Mouse (Mus musculus) CH12.LX (cell line): ENCODE results near the gene Fyco1. TPM values are rescaled to one million over a fixed set of nuclear protein-coding genes. Genes with fewer than 3 reads are reported as not detected.

ENCODE experiments used
- DNase-seq: peaks from one replicate; pipeline ENCODE4 v3.0.0-alpha.2; 2013; ENCODE audit errors: extremely low read depth
- H3K27ac ChIP-seq: 2 replicates; pipeline ENCODE4 v1.5.1; 2012; ENCODE audit warnings: low read depth, mild to moderate bottlenecking, control low read depth, moderate library complexity; ENCODE audit not compliant: insufficient read depth
- H3K27me3 ChIP-seq: replicated peaks from 2 replicates; pipeline ENCODE3; 2012; ENCODE audit warnings: inconsistent platforms
- H3K36me3 ChIP-seq, 2 experiments: replicated peaks in 1 of 2; 2 replicates each; pipeline versions ENCODE3 to v1.6.1; 2012; ENCODE audit warnings: inconsistent platforms in 1 of 2, low read length in 1 of 2, mild to moderate bottlenecking in 1 of 2, mixed read lengths in 1 of 2, moderate library complexity in 1 of 2; ENCODE audit not compliant: control insufficient read depth in 1 of 2, insufficient read depth in 1 of 2
- H3K4me1 ChIP-seq, 2 experiments: 2 replicates each; pipeline ENCODE4 v1.6.1; 2012; ENCODE audit warnings: inconsistent platforms in 1 of 2, moderate library complexity in 1 of 2; ENCODE audit not compliant: insufficient read depth in 2 of 2, control insufficient read depth in 1 of 2
- H3K4me2 ChIP-seq: 2 replicates; pipeline ENCODE4 v1.6.1; 2012; ENCODE audit warnings: low read depth, mild to moderate bottlenecking, control low read depth; ENCODE audit not compliant: poor library complexity, insufficient read depth, severe bottlenecking
- H3K4me3 ChIP-seq, 3 experiments: fragments of 150-350 bp in 1 of 3; sonication (generic) in 1 of 3; replicated peaks in 1 of 3; 2 replicates each; pipeline versions ENCODE3 to v1.5.1; 2011 to 2012; ENCODE audit warnings: low read depth in 2 of 3, low read length in 2 of 3, mild to moderate bottlenecking in 2 of 3, moderate library complexity in 2 of 3, control low read depth in 1 of 3, improper control_type of control experiment in 1 of 3, inconsistent platforms in 1 of 3, mixed read lengths in 1 of 3; ENCODE audit not compliant: poor library complexity in 1 of 3
- H3K79me2 ChIP-seq: replicated peaks from 2 replicates; pipeline ENCODE4 v1.6.1; 2012; ENCODE audit warnings: mild to moderate bottlenecking, moderate library complexity; ENCODE audit not compliant: control insufficient read depth, poor library complexity, insufficient read depth, severe bottlenecking; ENCODE audit errors: extremely low read depth
- H3K9ac ChIP-seq: 2 replicates; pipeline ENCODE4 v1.6.1; 2012; ENCODE audit warnings: low read depth, mild to moderate bottlenecking, control low read depth, moderate library complexity; ENCODE audit not compliant: insufficient read depth
- H3K9me3 ChIP-seq: replicated peaks from 2 replicates; pipeline ENCODE3; 2012; ENCODE audit warnings: low read length, inconsistent platforms, mixed read lengths
- BHLHE40 ChIP-seq: IDR thresholded peaks from 2 replicates; pipeline ENCODE4 v1.6.1; 2011; ENCODE audit warnings: mild to moderate bottlenecking, low read depth, low read length, improper control_type of control experiment
- CTCF ChIP-seq, 2 experiments: IDR thresholded peaks in 1 of 2; conservative IDR thresholded peaks in 1 of 2; 2 replicates each; pipeline ENCODE4 v1.5.1; 2011 to 2012; ENCODE audit warnings: low read depth in 2 of 2, low read length in 2 of 2, improper control_type of control experiment in 1 of 2, inconsistent platforms in 1 of 2, mild to moderate bottlenecking in 1 of 2, moderate library complexity in 1 of 2
- E2F4 ChIP-seq: IDR thresholded peaks from 2 replicates; pipeline ENCODE4 v1.6.1; 2011; ENCODE audit warnings: low read depth, low read length, improper control_type of control experiment; ENCODE audit not compliant: insufficient replicate concordance
- ELF1 ChIP-seq: IDR thresholded peaks from 2 replicates; pipeline ENCODE4 v1.6.1; 2014; ENCODE audit warnings: low read depth, mild to moderate bottlenecking, inconsistent platforms, low read length, improper control_type of control experiment
- ETS1 ChIP-seq: conservative IDR thresholded peaks from 2 replicates; pipeline ENCODE4 v1.6.1; 2012; ENCODE audit warnings: low read depth, mild to moderate bottlenecking, inconsistent platforms, low read length, improper control_type of control experiment, moderate library complexity
- GABPA ChIP-seq: IDR thresholded peaks from 2 replicates; pipeline ENCODE4 v1.6.1; 2012; ENCODE audit warnings: low read depth, low read length, improper control_type of control experiment, inconsistent platforms; ENCODE audit not compliant: insufficient replicate concordance
- HCFC1 ChIP-seq: IDR thresholded peaks from 2 replicates; pipeline ENCODE4 v1.6.1; 2012; ENCODE audit warnings: low read depth, mild to moderate bottlenecking, inconsistent platforms, low read length, improper control_type of control experiment
- IRF4 ChIP-seq: IDR thresholded peaks from 2 replicates; pipeline ENCODE4 v1.6.1; 2014; ENCODE audit warnings: low read depth, mild to moderate bottlenecking, inconsistent platforms, low read length, improper control_type of control experiment
- JUN ChIP-seq: IDR thresholded peaks from 2 replicates; pipeline ENCODE4 v1.6.1; 2011; ENCODE audit warnings: low read depth, mild to moderate bottlenecking, low read length, improper control_type of control experiment, moderate library complexity; ENCODE audit not compliant: insufficient read depth
- JUND ChIP-seq: conservative IDR thresholded peaks from 2 replicates; pipeline ENCODE4 v1.6.1; 2011; ENCODE audit warnings: low read depth, low read length, improper control_type of control experiment
- KAT2A ChIP-seq: IDR thresholded peaks from 2 replicates; pipeline ENCODE4 v1.6.1; 2012; ENCODE audit warnings: low read length, improper control_type of control experiment, inconsistent platforms; ENCODE audit not compliant: insufficient replicate concordance
- MAFK ChIP-seq: IDR thresholded peaks from 2 replicates; pipeline ENCODE4 v1.6.1; 2011; ENCODE audit warnings: low read length, improper control_type of control experiment; ENCODE audit not compliant: insufficient replicate concordance
- MAX ChIP-seq: IDR thresholded peaks from 2 replicates; pipeline ENCODE4 v1.6.1; 2011; ENCODE audit warnings: low read length, improper control_type of control experiment
- MAZ ChIP-seq: IDR thresholded peaks from 2 replicates; pipeline ENCODE4 v1.6.1; 2012; ENCODE audit warnings: low read depth, mild to moderate bottlenecking, inconsistent platforms, low read length, improper control_type of control experiment, moderate library complexity
- MEF2A ChIP-seq: IDR thresholded peaks from 2 replicates; pipeline ENCODE4 v1.6.1; 2014; ENCODE audit warnings: low read depth, mild to moderate bottlenecking, inconsistent platforms, low read length, improper control_type of control experiment, borderline replicate concordance
- MXI1 ChIP-seq: IDR thresholded peaks from 2 replicates; pipeline ENCODE4 v1.6.1; 2011; ENCODE audit warnings: mild to moderate bottlenecking, low read depth, low read length, improper control_type of control experiment
- MYC ChIP-seq: IDR thresholded peaks from 2 replicates; pipeline ENCODE4 v1.6.1; 2011; ENCODE audit warnings: low read depth, mild to moderate bottlenecking, improper control_type of control experiment, low read length
- NELFE ChIP-seq: IDR thresholded peaks from 2 replicates; pipeline ENCODE4 v1.6.1; 2011; ENCODE audit warnings: low read depth, low read length, improper control_type of control experiment
- PAX5 ChIP-seq: IDR thresholded peaks from 2 replicates; pipeline ENCODE4 v1.6.1; 2012; ENCODE audit warnings: low read length, inconsistent platforms, mixed read lengths
- POLR2A ChIP-seq: IDR thresholded peaks from 2 replicates; pipeline ENCODE4 v1.6.1; 2011; ENCODE audit warnings: low read depth, mild to moderate bottlenecking, improper control_type of control experiment, low read length
- POLR2AphosphoS2 ChIP-seq: IDR thresholded peaks from 2 replicates; pipeline ENCODE4 v1.6.1; 2011; ENCODE audit warnings: low read depth, low read length, improper control_type of control experiment
- RAD21 ChIP-seq: IDR thresholded peaks from 2 replicates; pipeline ENCODE4 v1.6.1; 2011; ENCODE audit warnings: low read depth, mild to moderate bottlenecking, low read length, improper control_type of control experiment, moderate library complexity
- RCOR1 ChIP-seq: conservative IDR thresholded peaks from 2 replicates; pipeline ENCODE4 v1.6.1; 2012; ENCODE audit warnings: low read depth, mild to moderate bottlenecking, inconsistent platforms, low read length, improper control_type of control experiment
- SIN3A ChIP-seq: IDR thresholded peaks from 2 replicates; pipeline ENCODE4 v1.6.1; 2012; ENCODE audit warnings: low read length, improper control_type of control experiment, inconsistent platforms
- SMC3 ChIP-seq: IDR thresholded peaks from 2 replicates; pipeline ENCODE4 v1.6.1; 2011; ENCODE audit warnings: low read depth, low read length, improper control_type of control experiment
- TBP ChIP-seq: conservative IDR thresholded peaks from 2 replicates; pipeline ENCODE4 v1.6.1; 2011; ENCODE audit warnings: low read depth, low read length, improper control_type of control experiment
- UBTF ChIP-seq: IDR thresholded peaks from 2 replicates; pipeline ENCODE4 v1.6.1; 2012; ENCODE audit warnings: low read depth, mild to moderate bottlenecking, inconsistent platforms, low read length, improper control_type of control experiment, moderate library complexity
- USF1 ChIP-seq: IDR thresholded peaks from 2 replicates; pipeline ENCODE4 v1.6.1; 2014; ENCODE audit warnings: low read depth, mild to moderate bottlenecking, inconsistent platforms, low read length, improper control_type of control experiment
- USF2 ChIP-seq: conservative IDR thresholded peaks from 2 replicates; pipeline ENCODE4 v1.6.1; 2011; ENCODE audit warnings: low read depth, low read length, improper control_type of control experiment
- ZC3H11A ChIP-seq: IDR thresholded peaks from 2 replicates; pipeline ENCODE4 v1.6.1; 2012; ENCODE audit warnings: low read depth, mild to moderate bottlenecking, inconsistent platforms, low read length, improper control_type of control experiment
- ZKSCAN1 ChIP-seq: IDR thresholded peaks from 2 replicates; pipeline ENCODE4 v1.6.1; 2012; ENCODE audit warnings: low read depth, inconsistent platforms, low read length, improper control_type of control experiment, borderline replicate concordance
- ZMIZ1 ChIP-seq: IDR thresholded peaks from 2 replicates; pipeline ENCODE4 v1.6.1; 2012; ENCODE audit warnings: low read depth, mild to moderate bottlenecking, inconsistent platforms, low read length, improper control_type of control experiment
- ZNF384 ChIP-seq: IDR thresholded peaks from 2 replicates; pipeline ENCODE4 v1.6.1; 2012; ENCODE audit warnings: low read depth, low read length, improper control_type of control experiment, inconsistent platforms
- dilution Hi-C: fragments of 300-500 bp; cut with MboI; formaldehyde crosslinking; loops from 2 replicates; pipeline ENCODE4 v1.14.3; 2020; ENCODE audit warnings: low sequenced_read_pairs; ENCODE audit not compliant: extremely low pct_unique_long_range_greater_than_20kb, extremely low pct_ligation_motif_present
- in situ Hi-C: fragments of 300-500 bp; cut with MboI; formaldehyde crosslinking; loops from 3 replicates; pipeline ENCODE4 v1.14.3; 2019; ENCODE audit warnings: low sequenced_read_pairs, low pct_ligation_motif_present, low pct_unique_long_range_greater_than_20kb, mixed read lengths
- polyA plus RNA-seq: library from polyadenylated mRNA; unstranded; fragments of >175 nt; gene quantifications from 2 replicates; pipeline ENCODE4 v1.2.1, GENCODE M21; 2012; ENCODE audit warnings: low read depth; ENCODE audit not compliant: insufficient read length
- total RNA-seq, 2 experiments: library from RNA; depleted of rRNA; stranded (reverse); fragments of 300-350 nt in 1 of 2; fragments of >200 nt in 1 of 2; gene quantifications; 2 replicates each; pipeline ENCODE4 v1.2.3; 2012 to 2014

The Fyco1 gene
- total and polyA plus RNA-seq, 3 experiments: 2.1 to 10.2 (median 6.0) TPM

- Histone ChIP-seq H3K27me3 (no peaks in the 10 kb centered on the region), H3K9me3 (no peaks in the 10 kb centered on the region), H3K36me3 (peaks cover 67 to 89% of the 10 kb centered on the region in 2 experiments), H3K4me1 (peaks cover 0 to 8% of the 10 kb centered on the region in 2 experiments; a peak in 1 of 4 replicates), H3K27ac (no peak overlapping the region), H3K4me3 (no peak overlapping the region), H3K79me2 (no peaks in the 10 kb centered on the region), H3K4me2 (no peak overlapping the region), H3K9ac (no peak overlapping the region)
- no peak for DNase-seq
- TF ChIP-seq HCFC1 (no peak), RAD21 (no peak), JUND (no peak), ETS1 (no peak), GABPA (no peak), MAFK (no peak)
- dilution Hi-C loops (no loop called here), in situ Hi-C loops (no loop called here)
These were observed 50.2 kb downstream of the Fyco1 start for GRCm38 (mm10) chr9:123801527-123801926.

- Histone ChIP-seq H3K9me3 (no peaks in the 10 kb centered on the region), H3K4me2 (no peak overlapping the region), H3K79me2 (no peaks in the 10 kb centered on the region), H3K9ac (no peak overlapping the region), H3K4me3 (no peak overlapping the region), H3K4me1 (no peaks in the 10 kb centered on the region), H3K27ac (no peak overlapping the region), H3K36me3 (peaks cover 86 to 93% of the 10 kb centered on the region in 2 experiments), H3K27me3 (no peaks in the 10 kb centered on the region)
- peak; percentile 60 for DNase-seq
- in situ Hi-C loops: no loop called here
- dilution Hi-C loops: no loop called here
- no peak for TF ChIP-seq TBP
- TF ChIP-seq IRF4: no peak
- no peak for TF ChIP-seq JUN
- TF ChIP-seq USF1: no peak
- no peak for TF ChIP-seq ZKSCAN1
- TF ChIP-seq ETS1: no peak
- TF ChIP-seq USF2: no peak
- TF ChIP-seq POLR2A: no peak
- TF ChIP-seq BHLHE40: no peak
- no peak for TF ChIP-seq MEF2A
- TF ChIP-seq ZNF384: no peak
- TF ChIP-seq POLR2AphosphoS2: no peak
- TF ChIP-seq SMC3: peak; percentile 80
- TF ChIP-seq KAT2A: no peak
- no peak for TF ChIP-seq MYC
- TF ChIP-seq MXI1: no peak
- TF ChIP-seq JUND: no peak
- TF ChIP-seq ELF1: no peak
- peak; percentile 87 for TF ChIP-seq RAD21
- no peak for TF ChIP-seq MAFK
- TF ChIP-seq ZMIZ1: no peak
- TF ChIP-seq NELFE: no peak; the same call in 1 of the 2 replicates
- TF ChIP-seq UBTF: no peak
- TF ChIP-seq RCOR1: no peak
- TF ChIP-seq SIN3A: no peak
- TF ChIP-seq GABPA: no peak
- peak; percentile 16; the same call in 1 of the 2 replicates for TF ChIP-seq ZC3H11A
- TF ChIP-seq E2F4: no peak
- TF ChIP-seq MAZ: no peak
- peak; percentile 57 to 83; a peak in 3 of 4 replicates for TF ChIP-seq CTCF (conservative IDR thresholded peaks at IDR 0.05 in 1 of 2, IDR thresholded peaks at IDR 0.05 in 1 of 2; ENCODE audit: low read depth in 2 of 2, low read length in 2 of 2)
- no peak for TF ChIP-seq PAX5
- no peak for TF ChIP-seq MAX
These were observed 55.5 kb downstream of the Fyco1 start for GRCm38 (mm10) chr9:123796174-123796573.
